Mouse (Mus musculus) midbrain, embryonic 11.5 days (tissue): Measurements from ENCODE around the gene Zbtb17. TPM values are rescaled to one million over a fixed set of nuclear protein-coding genes. Genes with fewer than 3 reads are reported as not detected.

ENCODE experiments used
- ATAC-seq: fragments of 200-750 bp; cut with Nextera tagmentation; 2 replicates; pipeline ENCODE4 v1.8.0; 2017; ENCODE audit warnings: moderate TSS enrichment, moderate library complexity; ENCODE audit not compliant: low FRiP score
- DNase-seq: peaks from one replicate; pipeline ENCODE4 v3.0.0; 2015; ENCODE audit warnings: low spot score; ENCODE audit errors: missing footprints
- H3K27ac ChIP-seq: fragments of 300-500 bp; sonication (generic); 2 replicates; pipeline ENCODE4 v1.5.1; 2014; ENCODE audit warnings: low read depth, low read length
- H3K27me3 ChIP-seq: fragments of 300-500 bp; sonication (generic); 2 replicates; pipeline ENCODE4 v1.6.1; 2014; ENCODE audit warnings: mild to moderate bottlenecking, low read length, moderate library complexity, mixed read lengths; ENCODE audit not compliant: control insufficient read depth, insufficient read depth
- H3K36me3 ChIP-seq: fragments of 300-500 bp; sonication (generic); 2 replicates; pipeline ENCODE4 v1.6.1; 2014; ENCODE audit warnings: mild to moderate bottlenecking, low read length, moderate library complexity, mixed read lengths; ENCODE audit not compliant: control insufficient read depth, insufficient read depth
- H3K4me1 ChIP-seq: fragments of 300-500 bp; sonication (generic); 2 replicates; pipeline ENCODE4 v1.6.1; 2014; ENCODE audit warnings: low read length; ENCODE audit not compliant: control insufficient read depth, insufficient read depth
- H3K4me2 ChIP-seq: fragments of 300-500 bp; sonication (generic); 2 replicates; pipeline ENCODE4 v1.6.1; 2014; ENCODE audit warnings: mild to moderate bottlenecking, moderate library complexity
- H3K4me3 ChIP-seq: fragments of 300-500 bp; sonication (generic); 2 replicates; pipeline ENCODE4 v1.5.1; 2014; ENCODE audit warnings: low read depth, low read length
- H3K9ac ChIP-seq: fragments of 300-500 bp; sonication (generic); 2 replicates; pipeline ENCODE4 v1.6.1; 2014; ENCODE audit warnings: low read length
- H3K9me3 ChIP-seq: fragments of 300-500 bp; sonication (generic); 2 replicates; pipeline ENCODE4 v1.6.1; 2016; ENCODE audit warnings: low read length; ENCODE audit not compliant: control insufficient read depth
- WGBS: fragments of 180-500 bp; shearing (Covaris S2); extraction: QIAGEN DNeasy Blood & Tissue Kit; methylation state at CpG from one replicate; pipeline ENCODE4 v1.1.7; 2014; 5-methylcytosine and 5-hydroxymethylcytosine counted together
- polyA plus RNA-seq: library from polyadenylated mRNA; unstranded; fragments of >200 nt; fragmentation: Nextera tagmentation; extraction: Ambion mirVana; gene quantifications from 2 replicates; pipeline ENCODE4 v1.2.1, GENCODE M21; 2014

Gene Zbtb17
- polyA plus RNA-seq, 1 experiment from 2014 or later: 40.6 TPM

DNA sequence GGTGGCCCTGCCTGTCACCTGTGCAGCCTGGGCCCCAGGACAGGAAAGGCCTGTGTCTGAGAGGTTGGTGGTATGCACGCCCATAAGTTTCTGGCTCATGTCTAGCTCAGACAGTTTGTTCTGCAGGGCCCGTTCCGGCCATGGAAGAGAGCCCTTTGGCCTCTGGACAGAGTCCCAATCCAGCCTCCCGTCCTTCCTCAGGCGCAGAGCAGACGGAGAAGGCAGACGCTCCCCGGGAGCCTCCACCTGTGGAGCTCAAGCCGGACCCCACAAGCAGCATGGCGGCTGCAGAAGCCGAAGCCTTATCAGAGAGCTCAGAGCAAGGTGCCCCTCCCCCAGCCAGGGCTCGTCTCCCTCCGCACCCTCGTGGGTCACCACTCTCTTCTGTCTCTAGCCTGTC, 19.0 kb downstream of the Zbtb17 start:
- peaks cover 43% of the 10 kb centered on the region for H3K36me3 ChIP-seq
- 88% methylated on average over 14 of the region's 14 CpGs for WGBS
- no peaks in the 10 kb centered on the region for H3K9me3 ChIP-seq

GRCm38 (mm10) chr4:141464722-141465121, 20.3 kb downstream of the Zbtb17 start:
- H3K27ac ChIP-seq: no peak overlapping the region
- H3K4me2 ChIP-seq: no peak overlapping the region
- no peaks in the 10 kb centered on the region for H3K9me3 ChIP-seq
- H3K4me3 ChIP-seq: no peak overlapping the region
- 77% methylated on average over 16 of the region's 16 CpGs for WGBS
- H3K4me1 ChIP-seq: peaks cover 6% of the 10 kb centered on the region
- H3K27me3 ChIP-seq: no peaks in the 10 kb centered on the region
- no peak for ATAC-seq
- H3K36me3 ChIP-seq: peaks cover 53% of the 10 kb centered on the region
- H3K9ac ChIP-seq: no peak overlapping the region
- DNase-seq: no peak

More for the DNA sequence above, 19.0 kb downstream of the Zbtb17 start:
- Histone ChIP-seq H3K4me2 (no peak overlapping the region), H3K27me3 (no peaks in the 10 kb centered on the region), H3K27ac (no peak overlapping the region), H3K4me3 (no peak overlapping the region), H3K9ac (no peak overlapping the region), H3K4me1 (peaks cover 10% of the 10 kb centered on the region)
- ATAC-seq (no peak), DNase-seq (no peak)

- H3K9me3 ChIP-seq: no peaks in the 10 kb centered on the region
Observed at GRCm38 (mm10) chr4:141465512-141466288, 21.2 kb downstream of the Zbtb17 start.

DNA sequence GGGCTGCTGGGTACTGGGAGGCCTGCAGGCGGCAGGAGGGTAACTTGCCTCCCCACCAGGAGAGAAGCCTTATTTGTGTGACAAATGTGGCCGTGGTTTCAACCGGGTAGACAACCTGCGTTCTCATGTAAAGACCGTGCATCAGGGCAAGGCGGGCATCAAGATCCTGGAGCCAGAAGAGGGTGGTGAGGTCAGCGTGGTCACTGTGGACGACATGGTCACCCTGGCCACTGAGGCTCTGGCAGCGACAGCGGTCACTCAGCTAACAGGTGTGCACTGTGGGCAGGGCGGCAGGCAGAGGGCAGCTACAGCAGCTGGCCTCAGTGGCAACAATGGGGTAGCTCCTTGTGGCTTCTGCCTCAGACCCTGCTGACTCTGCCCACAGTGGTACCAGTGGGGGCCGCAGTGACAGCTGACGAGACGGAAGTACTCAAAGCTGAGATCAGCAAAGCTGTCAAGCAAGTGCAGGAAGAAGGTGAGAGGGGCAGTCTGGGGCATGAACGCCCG, 21.9 kb downstream of the Zbtb17 start:
- Histone ChIP-seq H3K4me1 (no peaks in the 10 kb centered on the region), H3K4me2 (no peak overlapping the region), H3K36me3 (peaks cover 66% of the 10 kb centered on the region), H3K9me3 (no peaks in the 10 kb centered on the region), H3K4me3 (no peak overlapping the region), H3K27me3 (no peaks in the 10 kb centered on the region), H3K9ac (no peak overlapping the region), H3K27ac (no peak overlapping the region)
- ATAC-seq (no peak), DNase-seq (no peak)
- WGBS: 89% methylated on average over 16 of the region's 16 CpGs

More at GRCm38 (mm10) chr4:141465512-141466288, 21.2 kb downstream of the Zbtb17 start:
- H3K27ac ChIP-seq: no peak overlapping the region
- no peak overlapping the region for H3K9ac ChIP-seq
- no peak overlapping the region for H3K4me3 ChIP-seq
- peaks cover 60% of the 10 kb centered on the region for H3K36me3 ChIP-seq
- no peak overlapping the region for H3K4me2 ChIP-seq
- no peak for ATAC-seq
- 88% methylated on average over 34 of the region's 34 CpGs for WGBS
- no peaks in the 10 kb centered on the region for H3K27me3 ChIP-seq
- peaks cover 3% of the 10 kb centered on the region; the same call in 1 of the 2 replicates for H3K4me1 ChIP-seq
- DNase-seq: no peak

- H3K27me3 ChIP-seq: no peaks in the 10 kb centered on the region
- peaks cover 69% of the 10 kb centered on the region for H3K36me3 ChIP-seq
- H3K27ac ChIP-seq: no peak overlapping the region
- H3K9me3 ChIP-seq: no peaks in the 10 kb centered on the region
- H3K4me2 ChIP-seq: no peak overlapping the region
- WGBS: 89% methylated on average over 15 of the region's 15 CpGs
- DNase-seq: no peak
- H3K9ac ChIP-seq: no peak overlapping the region
- no peak for ATAC-seq
- H3K4me1 ChIP-seq: no peaks in the 10 kb centered on the region
- H3K4me3 ChIP-seq: no peak overlapping the region
Observed at GRCm38 (mm10) chr4:141466844-141467580, 22.6 kb downstream of the Zbtb17 start.

GRCm38 (mm10) chr4:141467581-141467927, 23.1 kb downstream of the Zbtb17 start:
- no peak for DNase-seq

DNA sequence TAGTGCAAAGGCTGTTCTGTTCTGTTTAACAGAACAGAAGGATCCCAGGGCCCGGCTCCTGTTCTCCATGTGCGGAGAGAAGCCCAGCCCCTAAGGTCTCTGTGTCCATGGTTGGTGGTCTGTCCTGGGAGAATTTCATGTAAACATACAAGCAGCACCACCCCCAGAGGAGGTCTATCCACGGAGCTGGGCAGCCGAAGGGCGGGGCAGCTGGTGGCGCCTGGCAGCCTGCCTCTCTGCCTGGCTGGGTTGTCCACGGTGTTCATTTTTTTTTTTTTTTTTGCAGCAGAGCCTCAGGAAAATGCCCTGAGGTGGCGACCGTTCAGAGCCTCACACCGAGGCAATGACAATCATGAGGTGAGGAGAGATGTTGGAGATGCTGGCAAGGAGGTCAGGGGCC, 24.1 kb downstream of the Zbtb17 start:
- Histone ChIP-seq H3K4me1 (no peaks in the 10 kb centered on the region), H3K4me2 (no peak overlapping the region), H3K27me3 (no peaks in the 10 kb centered on the region), H3K9ac (no peak overlapping the region), H3K4me3 (no peak overlapping the region), H3K27ac (no peak overlapping the region), H3K9me3 (no peaks in the 10 kb centered on the region), H3K36me3 (peaks cover 73% of the 10 kb centered on the region)
- ATAC-seq (no peak), DNase-seq (no peak)
- 76% methylated on average over 10 of the region's 10 CpGs for WGBS

More at GRCm38 (mm10) chr4:141467581-141467927, 23.1 kb downstream of the Zbtb17 start:
- ATAC-seq: no peak
- Histone ChIP-seq H3K27me3 (no peaks in the 10 kb centered on the region), H3K4me1 (no peaks in the 10 kb centered on the region), H3K4me3 (no peak overlapping the region), H3K9me3 (no peaks in the 10 kb centered on the region), H3K36me3 (peaks cover 71% of the 10 kb centered on the region), H3K9ac (no peak overlapping the region), H3K4me2 (no peak overlapping the region), H3K27ac (no peak overlapping the region)
- 82% methylated on average over 6 of the region's 6 CpGs for WGBS

DNA sequence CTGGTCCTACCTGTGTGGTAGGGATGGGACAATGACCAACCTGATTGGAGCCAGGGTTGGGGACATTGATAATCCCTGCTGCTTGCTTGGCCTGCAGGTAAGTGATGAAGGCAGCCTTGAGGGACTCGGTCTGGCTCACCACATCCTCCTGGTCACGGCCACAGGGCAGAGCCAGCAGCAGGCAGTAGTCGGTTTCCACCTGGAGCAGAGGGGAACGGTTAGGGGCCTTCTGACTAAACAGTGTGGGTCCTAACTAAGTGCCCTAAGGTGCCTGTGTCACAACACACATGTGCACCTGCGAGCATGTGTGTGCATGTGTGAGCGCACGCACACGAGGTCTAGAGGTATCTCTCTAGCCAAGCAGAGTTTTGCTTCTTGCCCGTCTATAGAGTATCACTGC, 24.9 kb downstream of the Zbtb17 start:
- Histone ChIP-seq H3K36me3 (peaks cover 74% of the 10 kb centered on the region), H3K9ac (no peak overlapping the region)
- ATAC-seq: no peak

DNA sequence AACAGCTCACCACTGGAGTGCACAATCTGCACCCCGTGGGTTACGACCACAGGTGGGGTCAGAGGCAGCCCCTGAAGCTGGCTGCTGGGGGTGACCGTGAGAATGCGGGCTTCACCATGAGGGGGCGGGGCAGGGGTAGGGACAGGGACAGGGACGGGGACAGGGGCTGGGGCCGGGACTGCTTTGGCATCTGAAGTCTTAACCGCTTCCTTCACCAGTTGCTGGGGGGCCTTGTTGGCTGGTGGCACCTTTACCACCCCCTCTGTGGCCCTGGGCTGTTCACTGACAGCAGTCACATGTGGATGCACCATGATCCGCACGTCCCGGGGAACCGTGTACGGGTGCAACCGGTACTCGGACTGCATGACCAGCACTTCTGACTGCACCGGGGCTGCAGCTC, 27.0 kb downstream of the Zbtb17 start:
- H3K4me2 ChIP-seq: no peak overlapping the region
- H3K36me3 ChIP-seq: peaks cover 73% of the 10 kb centered on the region
- no peaks in the 10 kb centered on the region for H3K27me3 ChIP-seq
- H3K4me3 ChIP-seq: no peak overlapping the region
- 96% methylated on average over 16 of the region's 16 CpGs for WGBS
- DNase-seq: no peak
- no peak overlapping the region for H3K9ac ChIP-seq
- no peak overlapping the region for H3K27ac ChIP-seq
- H3K4me1 ChIP-seq: no peaks in the 10 kb centered on the region
- ATAC-seq: no peak
- H3K9me3 ChIP-seq: no peaks in the 10 kb centered on the region

More for the DNA sequence above, 24.9 kb downstream of the Zbtb17 start:
- H3K9me3 ChIP-seq: no peaks in the 10 kb centered on the region
- WGBS: 95% methylated on average over 9 of the region's 9 CpGs
- no peak overlapping the region for H3K4me3 ChIP-seq
- H3K4me1 ChIP-seq: no peaks in the 10 kb centered on the region
- DNase-seq: no peak
- H3K4me2 ChIP-seq: no peak overlapping the region
- H3K27ac ChIP-seq: no peak overlapping the region
- no peaks in the 10 kb centered on the region for H3K27me3 ChIP-seq
